Mouse (Mus musculus) spleen, adult 2 months (tissue): ENCODE results near the gene Ggps1.

ENCODE experiments used
- CTCF ChIP-seq: fragments of 200-500 bp; IDR thresholded peaks from 2 replicates; pipeline ENCODE4 v1.5.1; 2011; ENCODE audit warnings: mild to moderate bottlenecking, inconsistent platforms; ENCODE audit not compliant: insufficient read depth, insufficient read length, insufficient replicate concordance; ENCODE audit errors: extremely low read depth
- POLR2A ChIP-seq: fragments of 200-500 bp; IDR thresholded peaks from 2 replicates; pipeline ENCODE4 v1.6.1; 2011; ENCODE audit warnings: low read depth, low read length, inconsistent platforms

DNA sequence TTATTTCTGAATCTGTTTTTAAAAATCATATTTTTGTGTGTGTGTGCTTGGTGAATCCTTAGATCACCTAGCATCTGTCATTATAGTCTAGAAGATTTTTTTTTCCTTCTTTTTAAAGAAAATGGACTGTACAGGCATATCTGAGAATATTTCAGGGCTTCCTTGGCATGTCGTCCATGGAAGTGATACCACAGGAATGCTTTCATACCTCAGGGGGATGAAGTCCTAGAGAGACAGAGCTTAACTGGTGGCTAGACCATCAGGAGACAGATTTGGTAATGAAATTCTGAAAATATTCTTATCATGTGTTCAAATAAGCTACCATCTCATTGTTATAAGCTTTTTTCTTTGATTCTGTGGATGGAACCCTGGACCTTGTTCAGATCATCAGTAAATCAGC lies 39.7 kb upstream of the Ggps1 start:
- no peak for TF ChIP-seq CTCF
- no peak for TF ChIP-seq POLR2A
